Mouse (Mus musculus): ENCODE data around the gene AC170998.1. TPM values are rescaled to one million over a fixed set of nuclear protein-coding genes. Genes with fewer than 3 reads are reported as not detected.

Gene AC170998.1
- polyA plus RNA-seq, 1 experiment from 2014 or later, result 2.1 TPM

DNA sequence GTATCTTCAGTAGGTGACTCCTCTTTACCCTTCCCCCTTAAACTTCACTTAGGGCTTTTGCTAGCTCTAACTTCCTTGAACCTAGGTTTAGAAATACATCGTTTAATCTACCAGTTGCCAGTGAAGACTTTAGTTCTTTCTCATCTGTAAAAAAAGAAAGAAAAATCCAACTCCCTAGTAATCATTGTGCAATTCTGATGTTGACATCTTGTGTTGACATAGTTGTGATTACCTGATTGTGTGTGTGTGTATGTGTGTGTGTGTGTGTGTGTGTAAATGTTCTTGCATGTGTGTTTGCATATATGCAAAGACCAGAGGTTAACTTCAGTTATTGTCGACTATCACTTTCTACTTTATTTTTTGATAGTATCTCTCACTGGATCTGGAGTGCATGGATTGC is 27.2 kb upstream of the AC170998.1 start:
- no peak overlapping the region for H3K27ac ChIP-seq (replicated peaks; ENCODE audit: low read depth, low read length)
- peaks cover under 1% of the 10 kb centered on the region for H3K4me1 ChIP-seq (ENCODE audit: control insufficient read depth, insufficient read depth, low read length)
- no peak overlapping the region for H3K9ac ChIP-seq (ENCODE audit: low read length)
- WGBS, result 86% methylated on average over 2 of the region's 2 CpGs
- no peak overlapping the region for H3K4me3 ChIP-seq (ENCODE audit: low read depth, low read length)
- no peak for ATAC-seq (ENCODE audit: insufficient number of reproducible peaks, low FRiP score, low TSS enrichment, low read depth)
- H3K27me3 ChIP-seq (ENCODE audit: control insufficient read depth, insufficient read depth, low read length), result no peaks in the 10 kb centered on the region
- H3K4me2 ChIP-seq (ENCODE audit: low read depth, severe bottlenecking), result no peak overlapping the region
- no peaks in the 10 kb centered on the region for H3K36me3 ChIP-seq (ENCODE audit: control insufficient read depth, insufficient read depth, low read length)
- no peaks in the 10 kb centered on the region for H3K9me3 ChIP-seq (ENCODE audit: control insufficient read depth, low read length)
- no peak for DNase-seq (ENCODE audit: low spot score)

DNA sequence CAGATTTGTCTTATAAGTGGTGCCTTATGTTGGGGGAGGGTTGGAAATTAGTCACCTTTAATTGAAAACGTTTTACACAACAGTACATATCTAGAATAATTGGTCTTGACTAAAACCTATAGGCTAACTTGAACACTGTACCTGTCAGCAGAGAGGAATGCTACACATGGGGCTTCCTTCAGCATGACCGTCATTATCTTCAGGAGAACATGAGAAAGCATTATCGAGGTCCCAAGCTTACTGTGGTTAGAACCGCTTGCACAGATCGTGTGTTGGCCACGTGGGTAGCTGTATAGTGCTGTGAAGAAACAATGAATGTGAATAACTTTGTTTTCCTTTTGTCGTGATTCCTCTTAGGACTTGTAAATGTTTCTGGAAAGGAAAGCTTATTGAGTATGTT is 26.1 kb upstream of the AC170998.1 start:
- DNase-seq (ENCODE audit: low spot score), result no peak
- Histone ChIP-seq H3K9me3 (ENCODE audit: control insufficient read depth, low read length) (no peaks in the 10 kb centered on the region), H3K27ac (replicated peaks; ENCODE audit: low read depth, low read length) (no peak overlapping the region), H3K36me3 (ENCODE audit: control insufficient read depth, insufficient read depth, low read length) (no peaks in the 10 kb centered on the region), H3K27me3 (ENCODE audit: control insufficient read depth, insufficient read depth, low read length) (no peaks in the 10 kb centered on the region), H3K4me3 (ENCODE audit: low read depth, low read length) (no peak overlapping the region), H3K4me1 (ENCODE audit: control insufficient read depth, insufficient read depth, low read length) (no peaks in the 10 kb centered on the region), H3K9ac (ENCODE audit: low read length) (no peak overlapping the region), H3K4me2 (ENCODE audit: low read depth, severe bottlenecking) (no peak overlapping the region)
- WGBS, result 89% methylated on average over 7 of the region's 7 CpGs
- ATAC-seq (ENCODE audit: insufficient number of reproducible peaks, low FRiP score, low TSS enrichment, low read depth), result no peak

DNA sequence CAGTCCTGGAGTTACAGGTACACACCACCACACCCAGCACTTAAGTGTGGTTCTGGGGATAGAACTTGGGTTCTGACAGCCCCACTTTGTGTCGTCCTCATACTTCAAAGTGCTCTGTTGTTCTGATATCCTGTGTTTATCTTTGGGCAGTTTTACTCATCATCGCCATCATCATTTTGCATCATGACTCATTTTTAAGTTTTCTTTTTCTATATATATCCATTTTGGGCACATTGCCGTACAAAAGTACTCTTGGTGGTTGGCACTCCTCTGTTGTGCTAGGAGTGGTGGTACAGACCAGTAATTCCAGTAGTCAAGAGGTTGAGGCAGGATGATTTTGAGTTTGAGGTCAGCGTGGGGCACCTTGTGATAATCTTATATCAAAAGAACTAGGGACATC is 24.7 kb upstream of the AC170998.1 start:
- WGBS, result 95% methylated on average over 4 of the region's 4 CpGs
- Histone ChIP-seq H3K36me3 (ENCODE audit: control insufficient read depth, insufficient read depth, low read length) (no peaks in the 10 kb centered on the region), H3K9ac (ENCODE audit: low read length) (no peak overlapping the region), H3K27me3 (ENCODE audit: control insufficient read depth, insufficient read depth, low read length) (no peaks in the 10 kb centered on the region), H3K9me3 (ENCODE audit: control insufficient read depth, low read length) (no peaks in the 10 kb centered on the region), H3K4me1 (ENCODE audit: control insufficient read depth, insufficient read depth, low read length) (no peaks in the 10 kb centered on the region), H3K4me2 (ENCODE audit: low read depth, severe bottlenecking) (no peak overlapping the region), H3K27ac (replicated peaks; ENCODE audit: low read depth, low read length) (no peak overlapping the region), H3K4me3 (ENCODE audit: low read depth, low read length) (no peak overlapping the region)
- DNase-seq (ENCODE audit: low spot score) (no peak), ATAC-seq (ENCODE audit: insufficient number of reproducible peaks, low FRiP score, low TSS enrichment, low read depth) (no peak)

DNA sequence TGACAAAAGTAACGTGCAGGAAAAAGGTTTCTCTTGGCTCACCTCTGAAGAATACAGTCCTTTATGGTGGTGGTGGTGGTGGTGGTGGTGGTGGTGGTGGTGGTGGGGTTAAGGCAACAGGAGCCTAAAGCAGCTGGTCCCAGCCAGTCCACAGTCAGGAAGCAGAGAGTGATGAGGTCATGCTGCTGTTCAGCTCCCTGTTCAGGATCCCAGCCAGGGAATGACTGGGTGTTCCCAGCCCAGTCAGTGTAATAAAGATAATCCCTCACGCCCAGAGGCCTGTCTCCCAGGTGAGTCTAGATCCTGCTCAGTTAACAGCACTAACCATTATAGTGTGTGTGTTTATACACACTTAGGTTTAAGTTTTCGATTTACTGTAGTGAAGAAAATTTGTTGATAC is 24.1 kb upstream of the AC170998.1 start:
- ATAC-seq (ENCODE audit: insufficient number of reproducible peaks, low FRiP score, low TSS enrichment, low read depth) (no peak), DNase-seq (ENCODE audit: low spot score) (no peak)
- Histone ChIP-seq H3K27me3 (ENCODE audit: control insufficient read depth, insufficient read depth, low read length) (no peaks in the 10 kb centered on the region), H3K4me1 (ENCODE audit: control insufficient read depth, insufficient read depth, low read length) (0 out of 2 replicates have a peak, but pooled peaks cover 3% of the 10 kb centered on the region), H3K4me3 (ENCODE audit: low read depth, low read length) (no peak overlapping the region), H3K27ac (replicated peaks; ENCODE audit: low read depth, low read length) (no peak overlapping the region), H3K9me3 (ENCODE audit: control insufficient read depth, low read length) (no peaks in the 10 kb centered on the region), H3K9ac (ENCODE audit: low read length) (no peak overlapping the region), H3K4me2 (ENCODE audit: low read depth, severe bottlenecking) (no peak overlapping the region), H3K36me3 (ENCODE audit: control insufficient read depth, insufficient read depth, low read length) (no peaks in the 10 kb centered on the region)
- WGBS, result 80% methylated on average over 3 of the region's 3 CpGs

DNA sequence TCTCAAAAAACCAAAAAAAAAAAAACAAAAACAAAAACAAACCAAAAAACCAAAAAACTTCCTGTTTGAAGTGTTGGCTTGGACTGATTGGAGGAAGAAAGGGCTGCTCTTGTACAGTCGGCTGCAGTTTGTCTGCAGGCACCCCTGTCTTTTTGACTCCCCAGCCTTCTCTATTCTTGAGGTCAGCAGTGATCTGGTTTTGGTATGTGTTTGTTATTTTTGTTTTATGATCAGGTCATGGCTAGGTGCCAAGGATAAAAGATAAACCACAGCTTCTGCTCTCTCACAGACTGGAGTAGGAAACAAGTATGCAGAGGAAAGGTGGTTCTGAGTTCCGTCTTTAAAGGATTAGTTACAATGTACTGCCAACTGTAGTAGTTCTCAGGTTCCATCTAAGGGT is 23.2 kb upstream of the AC170998.1 start:
- ATAC-seq (ENCODE audit: insufficient number of reproducible peaks, low FRiP score, low TSS enrichment, low read depth) (no peak), DNase-seq (ENCODE audit: low spot score) (no peak)
- Histone ChIP-seq H3K4me3 (ENCODE audit: low read depth, low read length) (no peak overlapping the region), H3K9ac (ENCODE audit: low read length) (no peak overlapping the region), H3K36me3 (ENCODE audit: control insufficient read depth, insufficient read depth, low read length) (no peaks in the 10 kb centered on the region), H3K9me3 (ENCODE audit: control insufficient read depth, low read length) (no peaks in the 10 kb centered on the region), H3K4me2 (ENCODE audit: low read depth, severe bottlenecking) (no peak overlapping the region), H3K27me3 (ENCODE audit: control insufficient read depth, insufficient read depth, low read length) (no peaks in the 10 kb centered on the region), H3K4me1 (ENCODE audit: control insufficient read depth, insufficient read depth, low read length) (0 out of 2 replicates have a peak, but pooled peaks cover 4% of the 10 kb centered on the region), H3K27ac (replicated peaks; ENCODE audit: low read depth, low read length) (no peak overlapping the region)
- WGBS, result 87% methylated on average over 2 of the region's 2 CpGs

DNA sequence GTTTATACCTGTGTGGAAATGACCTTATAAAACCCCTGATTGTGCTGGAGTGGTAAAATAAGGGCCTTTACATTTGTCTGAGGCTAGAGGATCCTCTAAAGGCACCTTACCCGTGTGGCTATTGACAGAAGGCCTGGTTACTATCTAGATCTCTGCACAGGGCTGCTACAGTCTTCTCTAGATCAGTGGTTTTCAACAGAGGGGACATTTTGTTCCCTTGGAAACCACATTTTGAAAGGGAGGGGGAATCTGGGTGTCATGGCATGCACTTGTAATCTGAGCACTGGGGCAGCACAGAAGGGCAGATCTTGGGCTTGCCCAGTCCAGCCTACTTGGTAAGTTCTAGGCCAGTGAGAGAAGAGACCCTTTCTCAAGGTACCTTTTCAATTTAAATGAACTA is 19.2 kb upstream of the AC170998.1 start:
- no peak for ATAC-seq (ENCODE audit: insufficient number of reproducible peaks, low FRiP score, low TSS enrichment, low read depth)

DNA sequence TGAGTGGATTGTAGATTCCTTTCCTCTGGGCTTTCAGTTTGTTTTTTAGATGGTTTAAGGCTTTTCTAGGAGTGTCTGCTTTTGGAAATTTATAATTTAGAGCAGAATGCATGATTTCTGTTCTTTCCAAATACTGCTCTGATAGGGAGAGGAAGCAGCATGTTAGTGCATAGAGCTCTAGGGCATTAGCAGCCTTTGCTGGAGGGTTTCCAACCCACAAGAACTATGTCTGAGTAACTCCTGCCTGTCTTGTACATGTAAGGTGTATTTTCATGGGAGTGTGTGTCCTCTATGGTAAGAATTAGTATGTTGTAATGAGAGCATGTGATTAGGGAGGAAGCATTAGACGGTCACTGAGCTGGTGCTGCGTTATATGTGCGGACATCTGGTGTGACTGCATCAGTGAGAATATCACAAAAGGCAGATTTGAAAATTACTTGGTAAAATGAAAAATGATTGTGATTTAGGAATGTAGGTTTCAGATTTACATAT is 18.7 kb upstream of the AC170998.1 start:
- H3K27ac ChIP-seq (replicated peaks; ENCODE audit: low read depth, low read length), result no peak overlapping the region
- 91% methylated on average over 3 of the region's 3 CpGs for WGBS

More for the DNA sequence above, 19.2 kb upstream of the AC170998.1 start:
- H3K9me3 ChIP-seq (ENCODE audit: control insufficient read depth, low read length), result no peaks in the 10 kb centered on the region
- no peak for DNase-seq (ENCODE audit: low spot score)
- H3K4me1 ChIP-seq (ENCODE audit: control insufficient read depth, insufficient read depth, low read length), result 0 out of 2 replicates have a peak, but pooled peaks cover 7% of the 10 kb centered on the region
- H3K36me3 ChIP-seq (ENCODE audit: control insufficient read depth, insufficient read depth, low read length), result no peaks in the 10 kb centered on the region
- H3K27me3 ChIP-seq (ENCODE audit: control insufficient read depth, insufficient read depth, low read length), result no peaks in the 10 kb centered on the region
- 53% methylated on average over 1 of the region's 1 CpGs for WGBS
- no peak overlapping the region for H3K9ac ChIP-seq (ENCODE audit: low read length)
- no peak overlapping the region for H3K4me2 ChIP-seq (ENCODE audit: low read depth, severe bottlenecking)
- no peak overlapping the region for H3K4me3 ChIP-seq (ENCODE audit: low read depth, low read length)
- no peak overlapping the region for H3K27ac ChIP-seq (replicated peaks; ENCODE audit: low read depth, low read length)

DNA sequence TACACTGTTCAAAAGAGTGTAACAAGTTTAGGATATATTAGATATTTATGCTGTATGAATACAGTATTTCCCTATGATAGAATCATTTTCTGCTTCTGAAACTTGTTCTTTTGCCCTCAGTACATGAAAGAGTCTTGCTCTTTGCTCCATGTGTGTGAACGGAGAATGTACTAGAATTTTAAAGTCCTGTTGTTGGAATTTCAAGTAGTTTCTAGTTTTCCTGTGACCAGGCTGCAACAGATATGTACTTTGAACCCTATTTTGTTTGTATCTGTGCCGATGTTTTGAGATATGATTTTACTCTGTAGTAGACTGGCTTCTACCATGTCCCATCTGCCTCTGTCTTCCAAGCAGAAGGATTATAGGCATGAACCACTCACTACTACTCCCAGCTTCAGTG is 18.1 kb upstream of the AC170998.1 start:
- no peak overlapping the region for H3K9ac ChIP-seq (ENCODE audit: low read length)
- no peak overlapping the region for H3K4me3 ChIP-seq (ENCODE audit: low read depth, low read length)
- DNase-seq (ENCODE audit: low spot score) (no peak), ATAC-seq (ENCODE audit: insufficient number of reproducible peaks, low FRiP score, low TSS enrichment, low read depth) (no peak)
- no peak overlapping the region for H3K27ac ChIP-seq (replicated peaks; ENCODE audit: low read depth, low read length)
- no peaks in the 10 kb centered on the region for H3K36me3 ChIP-seq (ENCODE audit: control insufficient read depth, insufficient read depth, low read length)
- no peaks in the 10 kb centered on the region for H3K9me3 ChIP-seq (ENCODE audit: control insufficient read depth, low read length)
- H3K27me3 ChIP-seq (ENCODE audit: control insufficient read depth, insufficient read depth, low read length), result no peaks in the 10 kb centered on the region
- 0 out of 2 replicates have a peak, but pooled peaks cover 7% of the 10 kb centered on the region for H3K4me1 ChIP-seq (ENCODE audit: control insufficient read depth, insufficient read depth, low read length)
- 94% methylated on average over 2 of the region's 2 CpGs for WGBS
- H3K4me2 ChIP-seq (ENCODE audit: low read depth, severe bottlenecking), result no peak overlapping the region

More for the DNA sequence above, 18.7 kb upstream of the AC170998.1 start:
- Histone ChIP-seq H3K9me3 (ENCODE audit: control insufficient read depth, low read length) (no peaks in the 10 kb centered on the region), H3K36me3 (ENCODE audit: control insufficient read depth, insufficient read depth, low read length) (no peaks in the 10 kb centered on the region), H3K4me2 (ENCODE audit: low read depth, severe bottlenecking) (no peak overlapping the region), H3K4me3 (ENCODE audit: low read depth, low read length) (no peak overlapping the region), H3K27me3 (ENCODE audit: control insufficient read depth, insufficient read depth, low read length) (no peaks in the 10 kb centered on the region), H3K4me1 (ENCODE audit: control insufficient read depth, insufficient read depth, low read length) (0 out of 2 replicates have a peak, but pooled peaks cover 7% of the 10 kb centered on the region), H3K9ac (ENCODE audit: low read length) (no peak overlapping the region)
- ATAC-seq (ENCODE audit: insufficient number of reproducible peaks, low FRiP score, low TSS enrichment, low read depth) (no peak), DNase-seq (ENCODE audit: low spot score) (no peak)

DNA sequence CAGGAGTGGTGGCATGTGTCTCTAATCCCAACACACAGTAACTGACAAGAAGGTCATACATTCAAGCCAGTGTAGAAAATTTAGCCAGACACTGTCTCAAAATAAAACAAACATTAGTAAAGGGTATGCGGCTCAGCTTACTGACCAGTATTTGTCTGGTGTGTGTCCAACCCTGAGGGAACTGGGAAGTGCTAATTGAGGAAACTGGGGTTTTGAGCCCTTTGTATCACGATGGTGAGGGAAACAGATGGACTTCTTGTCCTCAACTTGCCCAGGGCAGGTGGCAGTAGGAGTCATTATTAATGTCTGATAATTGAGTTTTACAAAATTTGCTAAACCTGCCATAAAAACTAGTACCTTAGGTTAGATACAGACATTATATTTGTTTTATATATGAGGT is 16.9 kb upstream of the AC170998.1 start:
- Histone ChIP-seq H3K36me3 (ENCODE audit: control insufficient read depth, insufficient read depth, low read length) (peaks cover under 1% of the 10 kb centered on the region; the same call in 1 of the 2 replicates), H3K4me3 (ENCODE audit: low read depth, low read length) (no peak overlapping the region), H3K4me2 (ENCODE audit: low read depth, severe bottlenecking) (no peak overlapping the region), H3K27ac (replicated peaks; ENCODE audit: low read depth, low read length) (no peak overlapping the region), H3K27me3 (ENCODE audit: control insufficient read depth, insufficient read depth, low read length) (no peaks in the 10 kb centered on the region), H3K4me1 (ENCODE audit: control insufficient read depth, insufficient read depth, low read length) (0 out of 2 replicates have a peak, but pooled peaks cover 7% of the 10 kb centered on the region), H3K9ac (ENCODE audit: low read length) (no peak overlapping the region), H3K9me3 (ENCODE audit: control insufficient read depth, low read length) (no peaks in the 10 kb centered on the region)
- ATAC-seq (ENCODE audit: insufficient number of reproducible peaks, low FRiP score, low TSS enrichment, low read depth) (no peak), DNase-seq (ENCODE audit: low spot score) (no peak)
- WGBS, result 60% methylated on average over 2 of the region's 2 CpGs

Measured in limb, embryonic 11.5 days (tissue).